Mouse (Mus musculus): ENCODE measurements around the gene Ednra.

Gene Ednra

DNA sequence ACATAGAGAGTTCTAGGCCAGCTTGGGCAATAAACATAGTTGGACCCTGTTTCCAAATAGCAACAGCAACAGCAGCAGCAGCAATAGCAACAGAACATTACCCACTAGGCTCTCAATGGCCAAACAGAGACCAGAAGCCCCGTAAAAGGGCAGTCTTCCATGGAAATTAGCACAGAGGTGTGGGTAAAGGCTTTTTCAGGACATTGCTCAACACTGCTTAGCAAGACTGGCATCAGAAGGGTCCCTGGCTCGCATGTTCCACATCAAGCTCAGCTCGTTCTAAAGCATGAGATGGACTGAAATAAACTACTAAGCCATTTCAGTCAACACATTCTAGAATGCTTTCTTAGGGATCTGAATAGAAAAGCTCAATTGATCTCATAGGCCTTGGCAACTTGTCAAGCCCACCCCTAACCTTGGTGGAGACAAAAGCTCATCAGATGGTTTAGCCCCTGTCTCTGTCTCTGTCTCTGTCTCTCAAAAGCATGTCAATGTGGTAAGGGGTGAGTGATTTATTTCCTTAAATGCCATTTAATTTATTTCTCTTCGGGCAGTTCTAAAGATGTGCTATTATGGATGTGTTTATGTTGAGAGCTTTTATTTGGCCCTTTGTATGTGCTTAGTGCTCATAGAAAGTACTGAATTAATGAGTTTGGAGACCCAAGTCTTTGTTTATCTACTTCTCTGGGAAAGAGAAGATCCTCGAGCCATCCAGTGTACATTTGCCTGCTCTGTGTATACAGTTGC is 84.0 kb downstream of the Ednra start:
- DNase-seq = peak; percentile 30

DNA sequence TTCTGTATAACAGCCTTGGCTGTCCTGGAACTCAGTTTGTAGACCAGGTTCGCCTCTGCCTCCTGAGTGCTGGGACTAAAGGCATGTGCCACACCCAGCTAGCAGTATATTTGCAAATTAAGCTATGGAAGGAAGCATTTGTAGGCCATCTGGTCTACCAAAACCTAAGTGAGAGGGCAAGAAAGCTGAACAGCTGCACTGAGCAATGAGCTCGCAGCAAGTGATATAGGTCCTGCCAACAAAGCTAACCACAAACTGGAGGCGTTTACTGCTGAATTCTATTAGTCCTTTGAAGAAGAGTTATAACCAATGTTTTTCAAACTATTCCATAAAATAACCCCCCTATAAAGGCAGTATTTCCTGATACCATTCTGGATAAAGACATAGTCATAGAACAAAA is 86.7 kb downstream of the Ednra start:
- DNase-seq = no peak

DNA sequence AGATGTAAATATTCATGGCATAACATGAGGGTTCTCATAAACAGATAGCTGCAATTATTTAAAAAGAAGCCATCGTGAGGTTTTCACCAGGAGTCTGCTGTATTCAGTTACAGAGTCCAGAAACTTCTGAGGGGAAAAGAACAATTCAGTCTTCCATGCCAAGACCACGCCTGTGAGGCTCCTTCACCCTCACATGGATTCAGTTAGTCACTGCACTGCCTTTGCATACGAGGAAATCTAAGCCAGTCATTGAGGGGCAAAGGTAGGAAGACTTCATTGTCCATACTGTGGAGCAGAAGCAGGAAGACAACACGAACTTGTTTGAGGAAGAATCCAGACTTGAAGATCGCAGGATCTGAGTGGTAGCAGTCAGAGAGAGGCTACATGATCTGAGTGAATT is 90.2 kb downstream of the Ednra start:
- no peak for DNase-seq

DNA sequence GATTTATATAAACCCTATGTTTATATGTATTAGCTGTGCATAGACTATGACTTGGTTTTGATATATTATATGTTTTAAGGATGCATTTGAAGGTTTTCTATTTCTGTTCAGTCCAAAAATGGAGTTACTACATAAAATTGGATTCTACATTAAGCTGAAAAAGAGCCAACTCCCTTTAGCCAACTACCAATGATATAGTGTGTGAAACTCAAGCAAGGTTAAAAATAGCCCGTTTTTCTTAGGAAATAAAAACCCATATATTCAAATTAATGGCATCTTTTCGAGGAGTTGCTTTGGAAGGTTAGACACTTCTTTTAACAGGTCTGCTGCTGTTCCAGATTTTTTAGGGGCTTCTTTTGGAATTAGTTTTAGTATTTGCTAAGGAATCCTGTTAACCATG is 91.1 kb downstream of the Ednra start:
- no peak for DNase-seq

DNA sequence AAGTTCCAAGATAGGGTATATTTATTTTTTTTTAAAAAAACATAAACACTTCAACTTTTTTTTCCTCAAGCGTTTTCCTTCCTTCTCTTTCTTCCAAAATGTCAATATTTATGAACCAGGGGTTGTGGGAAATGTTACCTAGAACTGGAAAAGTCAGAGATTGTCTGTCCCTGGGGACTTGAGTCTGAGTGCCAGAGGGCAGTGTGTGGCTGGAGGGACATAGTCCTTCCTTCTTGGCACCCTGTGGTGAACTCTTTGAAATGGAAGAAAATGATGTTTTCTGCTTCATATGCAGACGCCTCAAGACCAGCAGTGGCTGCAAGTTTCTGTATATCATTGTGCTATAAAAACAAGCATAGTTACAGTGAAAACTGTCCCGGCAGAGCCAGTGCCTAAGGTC is 93.6 kb downstream of the Ednra start:
- peak; percentile 13 for DNase-seq

DNA sequence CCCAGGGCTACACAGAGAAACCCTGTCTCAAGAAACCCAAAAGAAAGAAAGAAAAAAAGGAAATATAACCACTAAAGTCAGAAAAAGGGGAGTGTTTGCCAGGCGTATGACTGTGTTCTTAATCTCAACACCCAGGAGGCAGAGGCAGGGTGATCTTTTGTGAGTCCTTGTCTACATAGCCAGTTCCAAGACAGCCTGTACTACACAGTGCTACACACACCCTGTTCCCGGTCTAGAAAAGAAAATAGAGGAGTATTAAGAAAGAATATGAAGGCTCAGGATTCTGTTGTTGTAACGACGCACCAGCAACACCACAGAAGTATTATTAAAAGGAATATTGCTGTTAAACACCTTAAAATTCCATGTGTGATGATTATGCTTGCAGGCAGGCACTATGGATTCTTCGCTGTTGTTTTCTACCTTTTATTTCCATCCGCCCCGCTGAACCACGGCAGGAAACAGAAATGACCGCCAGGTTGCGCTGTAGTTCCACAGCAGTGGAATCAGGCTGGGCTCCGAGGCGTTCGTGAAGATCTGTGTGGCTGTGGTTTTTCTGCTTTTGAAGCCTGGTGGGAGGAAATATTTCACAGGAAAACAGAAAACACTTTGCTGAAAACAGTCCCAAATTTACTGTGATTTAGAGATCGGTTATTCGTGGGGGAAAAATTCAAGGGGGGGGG is 94.3 kb downstream of the Ednra start:
- peak; percentile 87 for DNase-seq

DNA sequence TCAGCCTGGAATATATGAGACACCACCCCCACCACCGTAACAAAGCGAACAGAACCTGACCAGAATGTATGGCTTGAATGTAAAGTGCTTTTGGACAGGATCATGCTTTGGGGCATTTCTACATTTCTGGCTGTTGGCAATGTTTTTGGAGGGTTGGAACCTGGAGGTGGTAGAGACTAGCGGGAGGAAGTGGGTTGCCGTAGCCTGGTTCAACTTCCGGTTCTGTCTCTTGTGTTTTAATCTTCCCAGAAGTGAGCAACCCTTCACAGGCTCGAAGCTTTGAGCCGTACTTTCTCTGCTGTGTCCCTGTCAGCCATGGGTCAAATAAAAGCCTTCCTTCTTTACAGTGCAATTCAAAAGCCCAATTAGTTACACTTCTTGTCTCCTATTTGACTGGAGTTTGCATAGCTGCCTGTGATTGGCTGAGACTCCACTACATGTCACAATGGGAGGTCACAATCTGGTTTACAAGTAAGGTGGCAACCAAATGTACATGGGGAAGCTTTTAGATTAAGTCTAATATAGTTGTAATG is 100.5 kb downstream of the Ednra start:
- DNase-seq = no peak

DNA sequence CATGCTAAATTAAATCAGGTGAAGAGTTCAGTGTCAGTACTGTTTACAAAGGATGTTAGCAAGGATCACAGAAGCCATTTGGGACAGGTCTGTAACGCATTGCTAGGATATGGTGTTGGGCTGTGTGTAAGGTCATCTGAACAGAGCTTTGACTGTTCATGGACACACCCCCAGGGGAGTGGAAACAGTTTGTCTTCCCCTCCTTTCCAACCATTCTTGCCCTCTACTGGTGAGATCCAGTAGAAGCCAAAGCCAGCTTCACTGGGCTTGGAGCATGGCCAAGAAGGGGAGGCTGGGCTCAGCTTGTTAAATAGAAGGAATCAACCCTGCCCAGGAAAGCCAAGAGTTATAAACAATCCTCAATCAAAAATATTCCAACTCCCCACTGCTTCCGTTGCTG is 106.3 kb downstream of the Ednra start:
- DNase-seq = peak; percentile 69
